ENCODE assay signal across 15 mouse cellular contexts in the genomic region with DNA sequence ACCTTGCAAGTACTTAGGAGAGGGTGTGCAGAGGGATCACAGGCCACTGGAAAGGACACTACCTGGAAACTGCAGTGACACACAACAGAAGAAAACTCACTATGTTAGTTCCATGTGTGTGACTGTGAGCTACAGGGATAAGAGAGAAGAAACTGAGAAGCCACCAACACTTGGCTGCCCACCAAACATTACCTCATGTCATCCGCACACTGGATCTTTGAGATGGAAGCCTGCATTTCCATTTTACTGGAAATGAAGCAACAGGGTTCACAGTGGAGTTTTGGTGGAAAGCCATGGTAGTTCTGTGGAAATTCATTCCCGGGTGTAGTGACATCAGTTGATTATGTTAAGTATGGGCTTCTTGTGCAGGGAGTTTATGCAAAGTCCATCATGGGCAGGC. TPM values are rescaled to one million over a fixed set of nuclear protein-coding genes. Genes with fewer than 3 reads are reported as not detected.
DNase-seq lines count a peak whose midpoint lies in the region; ATAC-seq lines count a peak whose summit lies in the region.
"Had no signal": no experiment of that assay in that cellular context is flagged by ENCODE, and none has a peak within 500 bp of the region (broad histone marks: within the 10 kb centered on the region; RNA-seq: fewer than 3 reads in every experiment).

No protein-coding gene starts in this region.

- H3K27ac ChIP-seq in heart, embryonic 12.5 days (ENCODE audit: poor library complexity, severe bottlenecking), result peak overlapping the region; percentile 42; the same call in 1 of the 2 replicates
- no peak overlapping the region for H3K27ac ChIP-seq in hindbrain, embryonic 14.5 days
- H3K27ac ChIP-seq: hindbrain, embryonic 12.5 days; liver, embryonic 13.5 days had no signal

- peaks cover 17% of the 10 kb centered on the region for H3K4me1 ChIP-seq in heart, embryonic 12.5 days (replicated peaks)
- no peaks in the 10 kb centered on the region for H3K4me1 ChIP-seq in hindbrain, embryonic 14.5 days (replicated peaks; ENCODE audit: control insufficient read depth, insufficient read depth, low read length)
- H3K4me1 ChIP-seq: hindbrain, embryonic 12.5 days; liver, embryonic 13.5 days had no signal

- H3K36me3 ChIP-seq in heart, embryonic 12.5 days, result no peaks in the 10 kb centered on the region
- H3K36me3 ChIP-seq in hindbrain, embryonic 14.5 days (replicated peaks; ENCODE audit: control insufficient read depth, insufficient read depth), result no peaks in the 10 kb centered on the region
- H3K36me3 ChIP-seq: hindbrain, embryonic 12.5 days; liver, embryonic 13.5 days had no signal

- H3K4me2 ChIP-seq in heart, embryonic 12.5 days, result no peak overlapping the region
- H3K4me2 ChIP-seq in hindbrain, embryonic 14.5 days (replicated peaks), result no peak overlapping the region
- H3K4me2 ChIP-seq: hindbrain, embryonic 12.5 days; liver, embryonic 13.5 days had no signal

- H3K9me3 ChIP-seq in heart, embryonic 12.5 days (replicated peaks), result no peaks in the 10 kb centered on the region
- H3K9me3 ChIP-seq in hindbrain, embryonic 14.5 days (ENCODE audit: control insufficient read depth, low read length), result no peaks in the 10 kb centered on the region
- H3K9me3 ChIP-seq: hindbrain, embryonic 12.5 days; liver, embryonic 13.5 days had no signal

- H3K4me3 ChIP-seq in heart, embryonic 12.5 days, result no peak overlapping the region
- H3K4me3 ChIP-seq in hindbrain, embryonic 14.5 days (replicated peaks; ENCODE audit: low read length), result no peak overlapping the region
- H3K4me3 ChIP-seq: erythroblast, embryonic 14.5 days; hindbrain, embryonic 12.5 days; liver, embryonic 13.5 days; myocyte had no signal

- ATAC-seq in heart, embryonic 12.5 days (ENCODE audit: insufficient number of reproducible peaks, low FRiP score), result no peak
- ATAC-seq in hindbrain, embryonic 14.5 days (ENCODE audit: low FRiP score), result no peak
- no peak for ATAC-seq in erythroid progenitor cell, adult 5-6 weeks (replicated peaks; ENCODE audit: low FRiP score, poor library complexity, severe bottlenecking)

- no peaks in the 10 kb centered on the region for H3K27me3 ChIP-seq in heart, embryonic 12.5 days (replicated peaks)
- H3K27me3 ChIP-seq in hindbrain, embryonic 14.5 days (ENCODE audit: control insufficient read depth, insufficient read depth, low read length), result no peaks in the 10 kb centered on the region
- H3K27me3 ChIP-seq: hindbrain, embryonic 12.5 days; liver, embryonic 13.5 days had no signal

- WGBS in heart, embryonic 12.5 days, result 69% methylated on average over 2 of the region's 2 CpGs
- WGBS in hindbrain, embryonic 14.5 days, result 92% methylated on average over 2 of the region's 2 CpGs

- peak; percentile 9 to 18 for DNase-seq in cerebellum, postnatal 10 days
- no peak for DNase-seq in cerebellum, adult 8-10 months
- peak; percentile 68 for DNase-seq in lung, postnatal 10 days
- DNase-seq in lung, postnatal 25 days (ENCODE audit: low spot score), result no peak
- peak; percentile 15 for DNase-seq in lung, postnatal 36 days
- DNase-seq in hindbrain, embryonic 14.5 days (ENCODE audit: low spot score), result no peak
- DNase-seq: cerebellum, adult 11-12 months; kidney, adult 11 months; kidney, postnatal 4 days; liver, embryonic 13.5 days had no signal

- no peak overlapping the region for H3K9ac ChIP-seq in heart, embryonic 12.5 days
- no peak overlapping the region for H3K9ac ChIP-seq in hindbrain, embryonic 14.5 days
- H3K9ac ChIP-seq: hindbrain, embryonic 12.5 days; liver, embryonic 13.5 days had no signal

RNA-seq across cellular contexts. Expression of a gene that starts 43.8 kb away (rescaled TPM):
- polyA plus RNA-seq in heart, embryonic 12.5 days (2016; fragmentation: Nextera tagmentation; extraction: Ambion mirVana), result 44.9 and 45.9 TPM in 2 replicates
- polyA plus RNA-seq in hindbrain, embryonic 14.5 days (2014; fragmentation: Nextera tagmentation; extraction: Ambion mirVana), result 108 and 114 TPM in 2 replicates
- 52.6 and 62.5 TPM in 2 replicates for total RNA-seq in erythroid progenitor cell, adult 5-6 weeks (2015; ENCODE audit: low replicate concordance)
- total RNA-seq in erythroid progenitor cell, adult 5-6 weeks (2017; ENCODE audit: low replicate concordance), result 11.9 and 13.0 TPM in 2 replicates

Comparison
In these comparisons a context has a peak if more than half of its experiments do, and no peak if none do; other contexts are left out.
1. DNase-seq: peak in cerebellum, postnatal 10 days (2 of 2), lung, postnatal 10 days (single experiment) and lung, postnatal 36 days (single experiment); none in cerebellum, adult 8-10 months (single experiment), lung, postnatal 25 days (single experiment) and hindbrain, embryonic 14.5 days (single experiment).